Mouse (Mus musculus): ENCODE data around the gene Pik3c2g.
"Not testable (repeated sequence)": the region's sequence is repeated elsewhere in the genome, so short reads cannot be mapped to it uniquely, and the experiment has no call there.

Pik3c2g gene

DNA sequence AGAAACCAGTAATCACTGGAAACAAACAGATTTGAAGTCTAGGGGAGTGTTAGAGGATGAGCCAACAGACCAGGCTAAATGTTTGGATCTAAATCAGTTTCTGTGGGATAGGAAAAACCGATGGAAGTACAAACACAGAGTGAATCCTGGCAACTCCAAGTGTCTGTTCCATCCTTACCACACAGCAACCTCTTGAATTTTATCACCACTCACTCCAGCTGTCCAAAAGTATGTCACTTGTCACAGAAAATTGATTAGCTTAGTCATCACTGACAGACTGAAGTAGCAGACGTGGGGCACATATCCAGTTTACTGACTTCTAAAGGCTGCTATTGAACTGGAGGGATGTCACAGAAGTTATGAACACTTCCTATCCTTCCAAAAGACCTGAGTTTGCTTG lies 347.8 kb downstream of the Pik3c2g start:
- no peak for DNase-seq

DNA sequence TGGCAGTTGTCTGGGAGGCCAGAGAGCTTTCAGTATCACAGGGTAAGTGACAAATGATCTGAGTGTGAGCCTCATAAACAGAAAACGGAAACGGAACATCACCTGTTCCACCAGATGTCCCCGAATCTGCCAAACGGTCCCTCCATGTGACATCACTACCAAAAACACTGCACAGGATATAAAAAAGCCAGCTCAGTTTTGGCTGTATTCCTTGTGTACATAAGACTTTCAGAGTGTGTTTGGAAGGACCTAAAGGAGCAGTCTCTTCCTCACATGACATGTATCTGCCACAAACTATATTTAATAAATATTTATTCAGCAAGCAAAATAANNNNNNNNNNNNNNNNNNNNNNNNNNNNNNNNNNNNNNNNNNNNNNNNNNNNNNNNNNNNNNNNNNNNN lies 350.6 kb downstream of the Pik3c2g start:
- not testable (repeated sequence) for DNase-seq

DNA sequence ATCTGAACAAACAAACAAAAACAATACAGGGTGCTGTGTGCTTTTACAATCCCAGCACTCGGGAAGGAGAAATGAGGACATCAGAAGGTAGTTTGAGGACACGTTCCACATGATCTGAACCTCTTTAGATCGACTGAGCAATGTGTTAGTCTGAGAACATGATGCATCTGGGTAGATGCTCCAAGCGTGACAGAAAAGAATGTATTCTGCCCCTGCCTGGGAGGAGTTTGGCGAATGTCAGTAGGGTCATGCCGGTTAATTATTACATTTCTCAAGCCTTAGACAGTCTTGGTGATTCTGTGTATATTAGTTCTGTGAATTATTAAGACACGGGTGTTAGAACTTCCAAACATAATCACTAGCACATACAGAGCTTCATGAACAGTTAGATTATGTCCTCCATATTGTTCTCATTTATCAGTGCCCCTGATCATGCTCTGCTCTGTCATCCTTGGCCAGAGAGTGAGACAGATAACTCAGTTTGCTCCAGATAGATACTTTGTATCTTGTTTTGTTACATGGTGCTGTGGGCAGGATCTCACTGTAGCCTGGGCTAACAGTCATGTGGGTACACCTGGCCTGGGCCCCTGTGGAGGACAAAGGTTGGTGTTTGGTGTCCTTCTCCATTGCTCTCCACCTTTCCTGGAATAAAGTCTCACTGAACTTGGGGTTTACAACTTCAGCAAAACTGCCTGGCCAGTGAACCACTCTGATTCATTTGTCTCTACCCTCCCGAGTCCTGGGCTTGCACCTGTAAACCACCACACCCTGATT lies 360.3 kb downstream of the Pik3c2g start:
- DNase-seq = no peak

DNA sequence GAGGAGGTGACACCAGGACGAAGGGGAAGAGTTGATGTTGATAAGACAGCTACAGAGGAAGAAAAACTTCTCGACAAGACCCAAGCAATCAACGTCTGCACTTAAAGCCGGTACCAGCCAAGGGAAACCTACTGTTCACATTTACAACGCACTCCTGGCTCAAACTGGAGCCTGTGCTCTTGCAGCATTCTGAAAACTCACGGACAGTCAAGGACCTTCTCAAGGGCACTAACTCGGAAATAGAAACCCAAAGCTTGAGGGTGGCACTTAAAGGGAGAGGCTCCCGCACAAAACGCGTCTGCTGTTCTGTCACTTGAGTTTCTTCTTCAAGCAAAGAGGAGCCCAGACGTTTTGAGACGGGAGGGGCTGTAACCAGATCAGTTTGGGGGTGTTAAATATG lies 366.6 kb downstream of the Pik3c2g start:
- no peak for DNase-seq

DNA sequence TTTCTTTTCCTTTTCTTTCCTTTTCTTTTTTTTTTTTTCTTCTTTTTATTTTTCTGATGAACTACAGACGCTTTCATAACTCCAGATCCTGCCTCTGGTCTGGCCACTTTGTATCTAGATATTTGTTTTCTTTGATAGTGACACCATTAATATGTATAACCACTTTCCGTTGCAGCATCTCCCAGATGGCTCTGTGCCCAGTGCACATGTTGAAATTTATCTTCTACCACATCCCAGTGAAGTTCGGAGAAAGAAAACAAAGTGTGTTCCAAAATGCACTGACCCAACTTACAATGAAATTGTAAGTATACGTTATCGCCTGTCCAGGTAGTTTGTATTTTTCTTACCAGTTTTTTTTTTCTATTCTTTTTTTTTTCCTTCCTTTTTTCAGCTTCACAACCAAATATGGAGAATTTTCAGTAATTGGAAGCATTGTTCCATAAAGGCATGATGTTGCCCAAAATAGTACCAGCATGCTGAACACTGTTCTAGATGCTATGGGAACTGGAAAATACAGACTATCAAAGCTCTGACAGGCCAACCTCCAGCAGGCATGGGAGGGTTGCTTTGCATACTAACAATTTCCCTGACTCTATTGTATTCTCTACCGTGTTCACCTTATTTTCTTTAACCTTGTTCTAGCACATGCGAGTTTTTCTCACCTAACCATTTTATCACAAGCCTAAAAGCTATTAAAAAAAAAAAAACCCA lies 370.7 kb downstream of the Pik3c2g start:
- DNase-seq = no peak

DNA sequence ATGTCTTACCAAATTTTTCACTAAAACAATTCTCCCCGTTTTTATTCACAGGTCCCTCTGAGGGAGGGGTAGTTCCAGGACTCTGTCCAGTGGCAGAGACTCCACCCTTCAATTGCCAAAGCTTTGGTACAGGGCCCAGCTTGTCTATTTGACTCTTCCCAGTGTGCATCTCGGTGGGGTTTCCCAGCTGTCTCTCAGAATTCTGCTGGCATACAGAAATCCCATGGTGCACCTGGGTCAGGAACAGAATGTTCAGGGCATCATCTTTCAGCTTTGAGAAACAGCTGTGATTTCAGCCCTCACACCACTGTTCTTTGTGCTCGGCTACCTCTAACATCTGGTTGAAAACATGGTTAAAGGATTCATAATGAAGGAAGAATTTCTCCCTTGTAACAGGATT lies 376.8 kb downstream of the Pik3c2g start:
- DNase-seq = no peak

DNA sequence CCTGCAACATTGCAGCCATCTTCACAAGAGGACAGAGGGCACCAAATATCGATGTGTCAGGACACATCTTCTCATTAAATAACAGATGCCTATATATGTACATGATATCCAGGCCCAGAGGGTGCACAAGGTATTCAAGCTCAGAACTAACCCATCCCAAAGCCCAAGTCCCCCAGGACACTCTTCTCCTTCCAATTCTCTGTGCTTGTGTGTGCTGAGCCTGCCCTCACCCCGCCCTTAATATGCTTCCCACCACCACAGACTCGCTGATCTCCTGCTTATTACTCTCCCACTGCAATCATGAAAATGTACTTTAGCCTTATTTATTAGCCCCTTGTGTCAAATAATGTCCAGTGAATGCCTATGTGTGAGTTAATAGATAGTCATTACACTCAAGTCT lies 377.9 kb downstream of the Pik3c2g start:
- DNase-seq = no peak

DNA sequence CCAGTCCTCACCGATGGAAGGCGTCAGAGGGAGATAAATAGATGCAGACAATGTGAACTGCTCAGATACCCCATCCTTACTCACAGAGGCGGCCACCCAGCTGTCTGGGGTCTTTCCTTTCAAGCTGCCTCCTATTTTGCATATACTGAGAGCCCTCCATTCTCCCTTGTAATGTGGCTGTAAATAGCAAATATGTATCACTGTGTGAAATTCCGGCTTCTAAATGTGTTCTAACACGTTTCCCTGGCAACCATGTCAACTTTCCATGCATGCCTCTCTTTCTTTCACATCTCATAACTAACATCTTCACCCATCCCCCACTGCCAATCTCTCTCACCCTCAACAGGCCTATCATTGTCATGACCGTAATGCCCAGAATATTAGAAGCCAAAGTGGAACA lies 379.7 kb downstream of the Pik3c2g start:
- DNase-seq = no peak

DNA sequence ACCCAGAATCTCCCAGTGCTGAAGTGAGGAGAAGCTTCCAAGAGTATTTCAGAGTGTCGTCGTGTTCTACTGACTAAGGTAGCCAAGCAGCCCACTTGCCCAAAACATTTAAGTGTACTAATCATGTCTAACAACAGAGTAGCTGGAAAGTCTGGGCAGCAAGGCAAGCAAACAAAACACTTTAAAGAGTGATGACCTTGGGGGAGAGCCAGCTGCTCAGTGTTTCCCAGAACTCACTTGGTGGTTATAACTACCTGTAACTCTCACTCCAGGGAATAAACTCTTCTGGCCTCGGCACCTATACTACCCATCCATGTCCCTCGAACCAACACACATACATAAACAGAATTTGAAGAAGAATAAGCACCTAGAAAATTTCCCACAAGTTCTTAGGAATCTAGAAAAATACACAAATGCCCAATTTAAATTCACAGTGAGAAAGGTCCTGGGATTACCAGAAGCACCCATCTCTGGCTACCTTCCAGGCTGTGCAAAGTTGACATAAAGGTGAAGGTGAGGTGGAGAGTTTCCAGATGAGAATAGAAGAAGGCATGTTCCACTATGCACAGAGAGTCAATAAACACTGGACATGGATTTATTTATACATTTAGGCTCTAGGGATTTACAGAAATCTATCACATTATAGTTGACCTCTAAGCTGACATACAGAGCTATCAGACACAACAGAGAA lies 384.7 kb downstream of the Pik3c2g start:
- DNase-seq = no peak

DNA sequence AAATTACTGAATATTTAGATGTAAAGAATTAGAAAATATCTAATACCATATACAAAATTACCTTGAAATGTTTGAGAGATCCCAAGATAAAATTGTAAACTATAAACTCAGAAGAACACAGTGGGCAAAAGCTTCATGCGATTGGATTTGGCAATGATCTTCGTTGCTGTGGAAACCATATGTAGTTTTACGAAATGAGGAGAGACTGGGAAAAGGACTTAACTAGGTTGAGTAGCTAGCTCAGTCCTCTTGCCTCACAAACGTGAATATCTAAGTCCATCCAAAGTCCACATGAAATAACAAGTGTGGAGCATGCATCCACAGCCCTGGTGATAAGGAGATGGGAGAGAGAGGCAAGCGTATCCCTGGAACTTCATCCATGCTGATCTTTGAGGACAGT lies 387.6 kb downstream of the Pik3c2g start:
- no peak for DNase-seq

DNA sequence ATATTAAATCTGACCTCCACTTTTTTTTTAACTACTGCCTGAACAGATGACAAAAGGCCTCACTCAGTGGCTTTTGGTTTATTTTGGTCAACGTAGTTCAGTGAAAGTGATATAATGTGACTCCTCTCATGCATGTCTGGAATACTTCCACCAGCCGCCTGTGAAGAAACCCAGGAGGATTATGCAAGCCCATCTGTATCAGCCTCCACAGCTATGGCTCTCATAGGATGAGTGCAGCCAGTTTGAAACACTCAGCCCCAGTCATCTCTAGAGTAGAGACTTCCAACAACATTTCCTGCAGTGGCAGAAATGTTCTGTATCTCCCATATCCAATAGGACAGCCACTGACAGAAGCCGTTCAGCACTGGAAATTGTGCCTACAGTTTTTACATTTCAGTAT lies 391.1 kb downstream of the Pik3c2g start:
- no peak for DNase-seq

DNA sequence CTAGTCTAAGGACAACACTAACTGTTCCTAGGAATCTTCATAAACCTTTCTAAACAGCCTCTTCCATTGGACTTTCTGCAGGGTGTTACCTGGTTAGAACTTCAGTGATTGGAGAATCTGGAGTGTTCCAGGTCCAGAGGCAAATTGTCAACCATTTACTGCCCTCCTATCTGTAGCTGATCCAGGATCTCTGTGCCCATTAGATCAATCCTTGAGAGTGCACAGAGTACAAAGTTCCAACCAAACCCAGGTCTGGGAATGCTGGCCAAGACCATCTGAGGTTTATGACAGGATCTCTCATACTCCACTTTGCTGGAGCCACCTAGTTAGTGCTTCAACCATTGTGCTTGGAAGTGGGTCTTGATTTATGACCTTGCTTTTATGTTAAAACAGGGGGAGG lies 394.0 kb downstream of the Pik3c2g start:
- DNase-seq = no peak

DNA sequence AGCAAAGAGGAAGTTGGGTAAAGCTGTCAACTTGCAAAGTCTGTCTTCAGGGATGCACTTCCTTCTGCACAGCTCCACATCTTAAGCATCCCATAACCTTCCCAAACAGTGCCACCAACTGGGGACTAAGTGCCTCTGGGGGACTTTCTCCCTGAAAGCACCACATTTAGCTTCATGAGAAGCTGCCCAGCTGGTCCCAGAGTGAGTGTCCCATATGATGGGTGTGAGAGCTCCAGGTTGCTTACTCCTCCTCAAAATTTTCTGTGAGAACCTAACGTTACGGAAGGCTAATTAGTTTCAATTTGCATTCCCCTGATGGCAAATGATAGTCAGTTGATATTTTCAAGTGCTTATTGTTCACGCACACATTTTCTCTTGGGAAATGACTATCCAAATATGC lies 397.0 kb downstream of the Pik3c2g start:
- DNase-seq = no peak

DNA sequence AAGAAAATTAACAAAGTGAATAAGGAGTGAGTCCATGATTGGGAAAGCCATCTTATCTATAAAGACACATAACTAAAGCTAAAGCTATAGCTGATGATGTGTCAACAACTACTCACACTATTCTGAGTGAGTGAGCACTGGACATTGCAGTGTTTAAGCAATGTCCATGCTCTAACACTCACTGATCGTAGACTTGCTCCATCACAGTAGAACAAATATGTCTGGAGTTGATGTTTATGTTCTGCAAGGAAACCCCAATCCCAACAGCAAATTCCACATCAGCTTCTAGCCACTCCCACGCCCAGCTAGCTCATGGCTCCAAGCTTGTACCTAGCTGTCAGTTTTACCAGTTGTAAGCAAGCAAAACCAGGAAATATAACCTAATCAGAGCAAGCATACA lies 399.5 kb downstream of the Pik3c2g start:
- DNase-seq = no peak

DNA sequence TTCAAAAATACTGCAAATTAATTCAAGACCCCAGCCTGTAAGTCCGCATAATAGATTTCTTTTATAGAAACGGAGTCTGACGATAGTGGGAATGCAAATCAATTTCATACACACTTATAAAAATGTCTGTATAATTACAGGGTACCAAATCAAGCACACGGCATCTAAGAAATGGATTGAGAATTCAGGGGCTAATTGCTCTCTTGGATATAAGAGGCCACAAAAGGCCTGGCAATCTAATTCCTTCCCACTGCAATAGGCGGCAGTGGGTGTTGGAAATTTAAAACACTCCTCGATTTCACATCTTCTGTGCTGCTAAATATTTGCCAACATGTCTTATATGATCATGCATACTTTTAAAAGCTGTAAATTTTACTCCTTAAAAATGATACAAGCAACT lies 402.1 kb downstream of the Pik3c2g start:
- DNase-seq = no peak

DNA sequence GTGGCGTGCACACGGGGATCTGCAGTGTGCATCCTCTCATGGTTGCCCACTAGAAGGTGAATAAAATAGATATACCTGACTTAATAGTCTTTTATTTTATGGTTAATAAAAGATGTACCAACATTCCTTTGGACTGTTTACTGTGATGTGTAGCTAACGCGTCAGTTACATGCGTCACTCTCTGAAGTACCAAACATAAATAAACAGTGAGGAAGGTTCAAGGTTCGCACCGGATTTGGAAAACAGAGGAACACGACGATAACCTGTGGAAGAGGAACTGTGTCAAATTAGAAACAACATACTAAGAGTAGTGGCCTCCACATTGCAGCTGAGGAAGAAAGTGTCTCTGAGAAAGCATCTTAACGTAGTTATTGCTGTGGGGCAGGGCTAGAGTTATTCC lies 402.6 kb downstream of the Pik3c2g start:
- no peak for DNase-seq

DNA sequence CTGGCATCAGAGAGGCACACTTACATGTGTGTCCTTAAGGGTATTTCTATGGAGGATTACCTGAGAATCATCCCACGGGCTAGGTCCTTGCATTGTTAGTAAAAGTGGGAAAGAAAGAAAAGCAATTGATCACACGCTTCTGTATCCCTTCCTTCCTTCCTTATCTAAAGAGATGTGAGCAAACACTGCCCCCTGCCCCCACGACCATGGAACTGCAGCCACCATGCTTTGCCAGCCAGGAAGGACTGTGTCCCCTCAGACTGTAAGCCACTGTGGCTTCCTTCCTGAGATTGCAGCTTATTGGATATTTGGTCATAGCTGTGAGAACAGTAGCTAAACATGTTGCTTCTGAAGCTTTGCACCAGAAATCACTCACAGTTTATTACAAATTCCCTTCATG lies 418.2 kb downstream of the Pik3c2g start:
- no peak for DNase-seq

Measured in right cerebral cortex, postnatal 25 days (tissue).